Mouse (Mus musculus) mammary gland, adult 2 months (tissue): ENCODE data around the gene Ctnnbip1. TPM values are rescaled to one million over a fixed set of nuclear protein-coding genes. Genes with fewer than 3 reads are reported as not detected.

Source experiments
- polyA plus RNA-seq: library from polyadenylated mRNA; depleted of rRNA; stranded (reverse); fragments of >200 nt; gene quantifications from 2 replicates; pipeline ENCODE4 v1.2.3, GENCODE M21; 2012; ENCODE audit warnings: low replicate concordance; rRNA removed

Ctnnbip1 gene
- polyA plus RNA-seq = 20.3 and 20.5 TPM in 2 replicates

DNA sequence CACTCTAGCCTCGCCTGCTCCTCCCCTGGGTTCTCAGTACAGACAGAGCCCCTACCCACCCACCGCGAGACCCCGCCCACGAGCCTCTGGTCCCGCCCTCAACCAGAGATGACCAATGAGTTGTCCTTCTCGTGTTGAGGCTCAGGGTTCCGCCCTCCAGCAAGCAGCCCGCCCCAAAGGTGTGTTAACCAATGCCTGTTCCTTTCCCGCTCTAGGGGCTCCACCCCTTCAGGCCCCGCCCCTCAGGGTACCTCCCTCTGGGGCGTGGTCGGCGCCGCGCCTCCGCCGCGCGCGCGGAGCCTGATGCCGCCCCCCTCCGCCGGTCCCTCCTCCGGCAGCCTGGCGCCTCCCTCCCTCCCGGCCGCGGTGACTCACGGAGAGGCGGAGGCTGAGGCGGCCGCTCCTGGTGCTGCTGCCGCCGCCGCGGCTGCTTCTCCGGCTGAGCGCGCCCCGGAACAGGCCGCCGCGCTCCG lies at the start of gene Ctnnbip1:
Ctnnbip1 (plus strand) TSS at position 369 of the 473 bp plus-strand sequence.

DNA sequence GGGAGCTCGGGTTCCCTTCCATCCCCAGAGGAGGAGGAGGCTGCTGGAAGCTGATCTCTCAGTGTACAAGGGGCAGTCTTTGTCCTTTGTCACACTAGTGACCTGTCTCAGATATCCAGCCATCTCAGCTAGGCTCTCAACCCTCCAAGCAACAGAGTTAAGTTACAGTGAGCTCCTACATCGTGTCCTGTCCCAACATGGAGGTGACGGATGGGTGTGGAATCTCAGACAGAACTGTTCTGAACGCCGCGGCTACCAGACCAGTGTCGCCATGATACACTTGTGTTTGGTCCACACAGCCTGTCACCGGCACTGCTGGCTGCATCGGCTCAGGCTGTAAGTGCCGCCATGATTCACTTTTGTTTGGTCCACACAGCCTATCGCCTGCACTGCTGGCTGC lies 41.0 kb upstream of the Ctnnbip1 start, which contains the start of gene Tmem274:
Tmem274 (plus strand) TSS at position 301 of the 400 bp plus-strand sequence.

DNA sequence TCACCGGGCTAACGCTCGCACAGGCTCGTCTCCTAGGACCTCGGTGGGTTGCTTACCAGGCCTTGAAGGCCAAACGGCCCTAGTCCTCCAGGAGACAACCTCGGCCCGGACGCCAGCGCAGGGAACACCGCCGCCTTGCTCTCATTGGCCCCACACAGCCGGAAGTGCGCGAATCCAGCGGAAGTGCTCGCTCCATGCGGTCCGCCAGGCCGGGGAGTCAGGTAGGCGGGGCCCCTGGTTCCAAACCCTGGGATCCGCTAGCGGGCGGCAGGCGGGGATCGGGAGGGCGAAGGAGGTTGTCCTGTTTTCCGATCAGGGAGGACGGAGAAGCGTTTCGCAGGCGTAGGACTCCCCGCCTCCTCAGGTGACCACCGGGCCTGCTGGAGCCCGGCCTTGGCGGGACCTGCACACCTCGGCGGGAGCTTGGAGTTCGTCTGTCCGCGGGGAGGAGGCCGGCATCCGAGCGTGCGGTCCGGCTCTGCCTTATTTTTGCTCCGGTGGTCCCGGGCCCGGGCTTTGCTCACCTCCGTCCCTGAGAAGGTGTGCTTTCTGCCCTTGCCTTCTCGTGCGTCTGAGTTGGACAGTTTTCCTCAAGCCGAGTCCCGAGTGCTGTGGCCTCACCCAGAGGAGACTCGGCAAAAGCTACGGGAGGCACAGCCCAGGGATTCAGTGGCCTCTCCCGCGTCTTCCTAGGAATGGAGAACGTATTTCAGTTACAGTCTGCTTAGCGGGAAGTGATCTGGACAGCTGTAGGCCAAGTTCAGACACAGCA lies 32.8 kb upstream of the Ctnnbip1 start, which contains the start of the genes Nmnat1 and Lzic:
Nmnat1 (minus strand) TSS at position 150 of the 772 bp plus-strand sequence.
Lzic (plus strand) TSS at position 177 of the 772 bp plus-strand sequence.

DNA sequence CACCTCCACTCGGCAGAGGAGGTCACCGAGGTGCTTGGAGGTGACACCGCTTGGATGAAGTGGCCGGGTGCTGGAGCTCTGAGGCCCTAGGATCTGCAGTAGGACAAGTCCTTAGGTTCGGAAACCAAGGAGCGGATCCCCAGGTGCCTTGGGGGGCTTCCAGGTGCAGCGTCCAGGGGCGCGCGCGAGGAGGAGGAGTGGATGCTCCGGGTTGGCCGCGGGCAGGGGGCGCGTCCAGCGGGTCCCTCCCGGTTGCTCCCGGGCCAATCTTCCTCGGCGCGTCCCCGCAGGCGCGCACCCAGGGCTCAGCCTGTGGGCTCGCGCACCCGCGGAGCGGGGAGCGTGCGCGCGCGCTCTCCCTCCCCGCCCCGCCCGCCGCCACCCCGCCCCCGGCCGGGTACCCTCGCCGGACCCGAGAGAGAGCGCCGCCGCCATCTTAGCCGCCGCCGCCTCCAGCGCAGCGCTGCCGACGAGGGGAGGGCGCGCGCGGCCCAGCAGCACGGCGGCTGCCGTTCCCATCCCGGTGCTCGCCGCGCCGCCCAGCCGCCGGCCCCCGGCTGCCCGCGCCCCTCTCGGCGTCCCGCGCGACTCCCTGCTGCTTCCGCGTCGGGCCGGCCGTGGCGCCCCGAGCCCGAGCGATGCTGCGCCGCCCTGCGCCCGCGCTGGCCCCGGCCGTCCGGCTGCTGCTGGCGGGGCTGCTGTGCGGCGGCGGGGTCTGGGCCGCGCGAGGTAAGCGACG lies 68.2 kb downstream of the Ctnnbip1 start, which contains the start of gene Clstn1:
Clstn1 (plus strand) TSS at position 425 of the 739 bp plus-strand sequence.

Other genes starting within 250 kb of the Ctnnbip1 start
- gene Kif1b, start 210.5 kb upstream of the Ctnnbip1 start, polyA plus RNA-seq = 37.1 and 81.4 TPM in 2 replicates
- gene Ube4b, start 91.5 kb upstream of the Ctnnbip1 start, polyA plus RNA-seq = 46.0 and 81.9 TPM in 2 replicates
- 11.0 and 16.6 TPM in 2 replicates for gene Rbp7, start 63.3 kb upstream of the Ctnnbip1 start, polyA plus RNA-seq
- gene Tmem274, start 40.9 kb upstream of the Ctnnbip1 start, polyA plus RNA-seq = not detected in 2 replicates
- 8.6 and 16.1 TPM in 2 replicates for gene Nmnat1, start 33.0 kb upstream of the Ctnnbip1 start, polyA plus RNA-seq
- 12.7 and 18.3 TPM in 2 replicates for gene Lzic, start 33.0 kb upstream of the Ctnnbip1 start, polyA plus RNA-seq
- 24.3 and 35.5 TPM in 2 replicates for gene Clstn1, start 68.2 kb downstream of the Ctnnbip1 start, polyA plus RNA-seq
- 34.7 and 71.6 TPM in 2 replicates for gene Pik3cd, start 184.3 kb downstream of the Ctnnbip1 start, polyA plus RNA-seq
- 51.8 and 56.6 TPM in 2 replicates for gene Tmem201, start 219.8 kb downstream of the Ctnnbip1 start, polyA plus RNA-seq